Mouse (Mus musculus): ENCODE data around the gene Knop1.

Knop1 gene

GRCm38 (mm10) chr7:118797600-118797999 is 58.5 kb downstream of the Knop1 start:
- no peak for DNase-seq (ENCODE audit: low spot score)

GRCm38 (mm10) chr7:118796838-118797237 is 59.2 kb downstream of the Knop1 start:
- DNase-seq (ENCODE audit: low spot score): no peak

DNA sequence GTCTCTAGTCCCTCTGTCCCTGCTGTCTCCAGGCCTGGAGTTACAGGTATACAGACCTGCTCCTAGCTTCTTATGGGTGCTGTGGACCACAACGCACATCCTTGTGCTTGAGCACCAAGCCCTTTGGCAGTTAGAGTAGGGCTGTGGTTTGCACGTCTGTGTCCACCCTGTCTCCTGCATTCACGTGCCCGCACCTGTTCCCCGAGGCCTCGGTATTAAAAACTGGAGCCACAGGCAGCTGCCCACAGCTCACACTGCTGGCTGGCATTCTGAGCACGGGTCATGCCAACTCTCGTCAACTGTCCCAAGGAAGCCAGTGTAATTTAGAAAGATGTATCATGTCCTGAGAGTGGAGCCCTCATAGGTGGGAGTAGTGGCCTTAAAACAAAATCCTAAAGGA is 60.3 kb downstream of the Knop1 start:
- DNase-seq (ENCODE audit: low spot score): no peak

DNA sequence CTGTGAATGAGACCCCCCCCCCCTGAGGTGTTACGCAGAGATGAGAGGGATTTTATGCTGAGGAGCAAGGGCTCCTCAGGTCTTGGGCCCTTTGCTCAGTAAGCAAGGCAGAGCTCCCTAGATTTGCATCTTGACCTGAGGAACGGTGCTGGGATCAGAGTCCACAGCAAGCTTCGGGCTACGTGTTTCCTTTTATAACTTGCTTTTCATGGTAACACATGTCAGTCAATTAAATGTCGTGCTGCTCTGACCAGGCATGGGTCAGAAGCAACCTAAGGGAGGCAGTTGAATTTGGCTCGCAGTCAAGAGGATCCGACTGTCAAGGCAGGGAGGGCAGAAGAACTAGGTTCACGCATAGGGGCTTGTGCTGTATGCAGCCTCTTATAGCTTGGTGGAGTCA is 62.2 kb downstream of the Knop1 start:
- DNase-seq (ENCODE audit: low spot score): no peak
